Mouse (Mus musculus) heart, embryonic 16.5 days (tissue): ENCODE results near the gene Mia. TPM values are rescaled to one million over a fixed set of nuclear protein-coding genes. Genes with fewer than 3 reads are reported as not detected.

Experiments
- ATAC-seq: fragments of 200-750 bp; cut with Nextera tagmentation; replicated peaks from 2 replicates; pipeline ENCODE4 v1.8.0; 2017; ENCODE audit warnings: moderate number of reproducible peaks; ENCODE audit not compliant: insufficient read depth, low FRiP score; ENCODE audit errors: extremely low read depth
- H3K27ac ChIP-seq: fragments of 300-500 bp; sonication (generic); 2 replicates; pipeline ENCODE4 v1.5.1; 2014; ENCODE audit warnings: mild to moderate bottlenecking, low read length, control low read depth, moderate library complexity
- H3K27me3 ChIP-seq: fragments of 300-500 bp; sonication (generic); 2 replicates; pipeline ENCODE4 v1.6.1; 2014; ENCODE audit warnings: low read length, mixed read lengths; ENCODE audit not compliant: control insufficient read depth, insufficient read depth
- H3K36me3 ChIP-seq: fragments of 300-500 bp; sonication (generic); 2 replicates; pipeline ENCODE4 v1.6.1; 2014; ENCODE audit not compliant: control insufficient read depth, insufficient read depth
- H3K4me1 ChIP-seq: fragments of 300-500 bp; sonication (generic); 2 replicates; pipeline ENCODE4 v1.6.1; 2014; ENCODE audit warnings: low read length, mixed read lengths; ENCODE audit not compliant: control insufficient read depth, insufficient read depth
- H3K4me2 ChIP-seq: fragments of 300-500 bp; sonication (generic); 2 replicates; pipeline ENCODE4 v1.6.1; 2014; ENCODE audit warnings: low read depth, mild to moderate bottlenecking, control low read depth, low read length
- H3K4me3 ChIP-seq: fragments of 300-500 bp; sonication (generic); 2 replicates; pipeline ENCODE4 v1.5.1; 2014; ENCODE audit warnings: mild to moderate bottlenecking, control low read depth, low read length
- H3K9ac ChIP-seq: fragments of 300-500 bp; sonication (generic); 2 replicates; pipeline ENCODE4 v1.6.1; 2014; ENCODE audit warnings: low read length, control low read depth
- H3K9me3 ChIP-seq: fragments of 300-500 bp; sonication (generic); replicated peaks from 2 replicates; pipeline ENCODE4 v1.6.1; 2016; ENCODE audit warnings: low read length; ENCODE audit not compliant: control insufficient read depth
- WGBS: fragments of 180-500 bp; shearing (Covaris S2); extraction: QIAGEN DNeasy Blood & Tissue Kit; methylation state at CpG from one replicate; pipeline ENCODE4 v1.1.7; 2014; 5-methylcytosine and 5-hydroxymethylcytosine counted together
- polyA plus RNA-seq: library from polyadenylated mRNA; unstranded; fragments of >200 nt; fragmentation: Nextera tagmentation; extraction: Ambion mirVana; gene quantifications from 2 replicates; pipeline ENCODE4 v1.2.1, GENCODE M21; 2015

The Mia gene
- polyA plus RNA-seq, 1 experiment from 2014 or later: 5.0 TPM

DNA sequence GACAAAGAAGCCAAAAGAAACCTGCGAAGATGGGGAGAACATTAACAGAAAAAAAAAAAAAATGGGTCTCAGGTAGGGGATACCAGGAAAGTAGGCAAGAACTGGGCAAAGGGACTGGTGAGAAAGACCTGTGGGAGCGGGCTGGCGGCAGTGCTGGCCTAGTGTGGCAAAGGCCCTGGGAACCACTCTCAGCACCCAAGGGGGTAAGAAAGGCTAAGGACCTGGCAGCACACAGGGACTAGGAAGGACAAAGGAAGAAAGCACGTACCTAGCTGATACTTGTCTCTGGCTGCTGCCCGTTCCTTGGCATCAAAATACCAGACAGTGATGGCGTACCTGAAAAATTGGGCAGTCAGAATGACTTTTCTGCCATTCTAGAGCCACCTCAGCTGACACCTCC, 21.7 kb downstream of the Mia start:
- peaks cover 31% of the 10 kb centered on the region for H3K36me3 ChIP-seq
- H3K4me1 ChIP-seq: peaks cover 36% of the 10 kb centered on the region
- ATAC-seq: no peak
- H3K27me3 ChIP-seq: no peaks in the 10 kb centered on the region
- WGBS: 92% methylated on average over 6 of the region's 6 CpGs
- H3K9ac ChIP-seq: no peak overlapping the region
- H3K9me3 ChIP-seq: no peaks in the 10 kb centered on the region
- H3K4me2 ChIP-seq: no peak overlapping the region
- H3K27ac ChIP-seq: no peak overlapping the region
- no peak overlapping the region for H3K4me3 ChIP-seq

DNA sequence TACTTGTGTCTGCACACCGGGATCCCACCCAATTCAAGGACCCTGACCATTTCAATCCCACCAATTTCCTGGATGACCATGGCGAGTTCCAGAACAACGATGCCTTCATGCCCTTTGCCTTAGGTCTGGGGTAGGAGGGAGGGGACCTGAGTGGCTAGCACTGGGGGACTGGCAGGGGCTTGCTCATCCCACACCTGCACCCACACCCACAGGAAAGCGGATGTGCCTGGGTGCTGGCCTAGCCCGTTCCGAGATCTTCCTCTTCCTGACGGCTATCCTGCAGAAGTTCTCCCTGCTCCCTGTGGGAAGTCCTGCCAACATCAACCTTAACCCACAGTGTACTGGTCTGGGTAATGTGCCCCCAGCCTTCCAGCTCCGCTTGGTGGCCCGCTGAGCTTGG, 22.8 kb downstream of the Mia start:
- Histone ChIP-seq H3K36me3 (peaks cover 28% of the 10 kb centered on the region), H3K4me2 (no peak overlapping the region), H3K27ac (no peak overlapping the region), H3K4me3 (no peak overlapping the region), H3K9ac (no peak overlapping the region), H3K9me3 (no peaks in the 10 kb centered on the region), H3K4me1 (peaks cover 29% of the 10 kb centered on the region), H3K27me3 (no peaks in the 10 kb centered on the region)
- ATAC-seq: no peak
- WGBS: 94% methylated on average over 9 of the region's 9 CpGs

DNA sequence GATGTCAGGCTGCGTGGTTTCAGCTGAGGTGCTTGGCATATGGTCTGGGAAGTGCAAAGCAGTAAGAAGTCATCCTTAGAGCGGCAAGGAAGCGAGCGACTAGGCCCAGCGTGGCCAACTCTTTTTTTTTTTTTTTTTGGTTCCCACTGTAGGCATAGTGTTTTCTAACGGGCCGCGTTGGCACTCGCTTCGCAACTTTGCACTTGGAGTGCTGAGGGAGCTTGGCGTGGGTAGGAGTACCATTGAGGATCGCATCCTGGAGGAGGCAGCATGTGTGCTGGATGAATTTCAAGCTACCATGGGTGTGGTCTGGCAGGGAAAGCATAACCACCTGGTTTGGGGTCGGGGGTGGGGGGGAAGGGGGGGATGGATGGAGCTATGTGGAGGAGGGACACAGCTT, 25.0 kb downstream of the Mia start:
- Histone ChIP-seq H3K27ac (no peak overlapping the region), H3K9me3 (no peaks in the 10 kb centered on the region), H3K4me1 (peaks cover 11% of the 10 kb centered on the region), H3K9ac (no peak overlapping the region), H3K36me3 (peaks cover 25% of the 10 kb centered on the region), H3K4me3 (no peak overlapping the region), H3K4me2 (no peak overlapping the region), H3K27me3 (no peaks in the 10 kb centered on the region)
- 75% methylated on average over 13 of the region's 13 CpGs for WGBS
- ATAC-seq: no peak

DNA sequence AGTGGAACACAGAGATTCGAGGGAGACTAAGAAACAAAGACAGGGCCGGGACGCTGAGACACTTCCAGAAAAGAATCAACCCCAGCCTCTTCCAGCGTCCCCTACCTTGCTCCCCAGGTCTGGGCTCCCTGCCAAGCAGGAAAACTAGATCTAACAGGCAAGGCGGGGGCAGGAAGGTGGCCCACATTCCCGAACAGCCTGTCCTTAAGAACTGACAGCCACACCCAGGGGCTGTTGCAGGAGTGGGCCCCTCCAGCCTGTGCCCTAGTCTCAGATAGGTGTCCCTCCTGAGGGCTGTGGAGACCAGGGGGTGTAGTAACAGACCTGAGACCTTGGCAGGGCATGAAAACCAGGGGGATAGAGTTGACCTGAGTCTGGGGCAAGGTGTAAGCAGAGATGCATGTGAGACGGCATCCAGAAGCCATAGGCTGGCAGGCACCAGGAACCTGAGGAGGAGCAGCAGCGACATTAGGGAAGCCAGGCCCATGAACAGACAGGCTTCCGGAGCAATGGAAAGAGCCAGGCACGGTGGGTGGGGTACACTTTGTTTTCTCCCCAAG, 27.7 kb downstream of the Mia start, which contains the start of gene Cyp2t4:
Gene Cyp2t4, plus strand, starts transcription at position 510 of the 560 bp plus-strand sequence.
- no peak within 1 kb of the TSS for H3K4me2 ChIP-seq
- no peaks in the 10 kb centered on the region for H3K27me3 ChIP-seq
- H3K27ac ChIP-seq: no peak within 1 kb of the TSS
- no peaks in the 10 kb centered on the region for H3K9me3 ChIP-seq
- 48% methylated on average over 10 of the region's 10 CpGs for WGBS
- H3K36me3 ChIP-seq: peaks cover 12% of the 10 kb centered on the region
- no peak for ATAC-seq
- H3K4me1 ChIP-seq: peaks cover 2% of the 10 kb centered on the region; the same call in 1 of the 2 replicates
- H3K4me3 ChIP-seq: no peak within 1 kb of the TSS
- no peak within 1 kb of the TSS for H3K9ac ChIP-seq

DNA sequence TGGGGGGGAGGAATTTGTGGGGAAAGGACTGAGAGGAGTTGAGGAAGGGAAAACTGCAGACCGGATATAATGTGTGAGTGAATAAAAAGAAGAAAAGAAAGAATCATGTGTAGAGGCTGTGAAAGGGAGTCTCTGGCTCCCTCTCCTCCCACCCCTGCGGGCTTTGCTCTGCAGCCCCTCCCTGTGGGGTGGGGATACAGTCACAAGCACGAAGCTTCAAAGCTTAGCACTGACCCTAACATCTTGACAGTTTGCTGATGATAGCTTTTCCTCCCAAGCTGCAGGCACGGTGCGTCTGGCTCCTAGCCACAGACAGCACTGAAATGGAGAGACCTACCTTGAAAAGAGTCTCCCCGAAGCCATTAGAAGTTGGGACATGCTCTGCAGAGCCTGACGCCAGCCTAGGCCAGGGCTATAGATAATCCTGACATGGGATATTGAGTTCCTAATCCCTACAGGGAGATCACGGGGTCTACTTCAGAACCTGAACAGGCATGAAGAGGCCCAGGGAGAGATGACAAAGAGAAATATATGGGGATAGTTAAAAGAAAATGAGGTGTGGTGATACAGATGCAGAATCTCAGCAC, 44.5 kb downstream of the Mia start:
- no peak overlapping the region for H3K9ac ChIP-seq
- 48% methylated on average over 8 of the region's 8 CpGs for WGBS
- no peak overlapping the region for H3K27ac ChIP-seq
- no peak overlapping the region for H3K4me2 ChIP-seq
- no peak for ATAC-seq
- H3K36me3 ChIP-seq: no peaks in the 10 kb centered on the region
- H3K27me3 ChIP-seq: no peaks in the 10 kb centered on the region
- H3K4me1 ChIP-seq: no peaks in the 10 kb centered on the region
- H3K9me3 ChIP-seq: peaks cover 6% of the 10 kb centered on the region
- no peak overlapping the region for H3K4me3 ChIP-seq

DNA sequence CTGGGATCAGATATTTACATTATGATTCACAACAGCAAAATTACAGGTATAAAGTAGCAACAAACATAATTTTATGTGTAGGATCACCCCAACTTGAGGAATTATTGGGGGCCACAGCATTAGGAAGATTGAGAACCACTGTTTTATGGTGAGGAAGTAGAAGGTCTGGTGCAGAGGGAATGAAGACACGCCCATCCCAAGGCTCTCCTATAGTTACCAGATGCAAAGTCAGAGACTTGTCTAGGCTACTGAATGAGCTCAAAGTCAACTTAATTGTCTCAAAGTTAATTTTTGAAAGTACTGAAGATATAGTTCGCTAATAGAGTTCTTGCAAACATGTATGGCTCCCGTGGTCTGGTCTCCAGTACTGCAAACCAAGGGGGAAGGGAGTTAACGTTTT, 47.2 kb downstream of the Mia start:
- 75% methylated on average over 4 of the region's 4 CpGs for WGBS
- Histone ChIP-seq H3K4me3 (no peak overlapping the region), H3K27ac (no peak overlapping the region), H3K4me1 (no peaks in the 10 kb centered on the region), H3K4me2 (no peak overlapping the region), H3K27me3 (no peaks in the 10 kb centered on the region), H3K9me3 (no peaks in the 10 kb centered on the region), H3K36me3 (no peaks in the 10 kb centered on the region), H3K9ac (no peak overlapping the region)
- ATAC-seq: no peak

DNA sequence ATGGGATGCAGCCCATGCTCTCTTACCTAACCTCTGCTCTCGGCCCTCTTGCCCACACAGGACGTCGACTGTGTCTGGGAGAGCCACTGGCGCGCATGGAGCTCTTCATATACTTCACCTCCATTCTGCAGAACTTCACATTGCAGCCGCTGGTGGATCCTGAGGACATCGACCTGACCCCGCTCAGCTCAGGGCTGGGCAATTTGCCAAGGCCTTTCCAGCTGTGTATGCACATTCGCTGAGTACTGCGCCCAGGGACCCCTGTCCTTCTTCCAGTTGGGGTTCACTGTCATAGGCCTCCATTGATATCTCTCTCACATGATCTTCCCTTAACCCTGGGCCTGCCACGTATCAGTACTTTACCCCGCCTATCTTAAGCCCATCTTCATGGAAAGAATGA, 47.8 kb downstream of the Mia start:
- Histone ChIP-seq H3K9ac (no peak overlapping the region), H3K36me3 (no peaks in the 10 kb centered on the region), H3K27me3 (no peaks in the 10 kb centered on the region), H3K27ac (no peak overlapping the region), H3K4me2 (no peak overlapping the region), H3K9me3 (no peaks in the 10 kb centered on the region), H3K4me1 (no peaks in the 10 kb centered on the region), H3K4me3 (no peak overlapping the region)
- WGBS: 46% methylated on average over 12 of the region's 12 CpGs
- ATAC-seq: no peak; the same call in 1 of the 2 replicates

DNA sequence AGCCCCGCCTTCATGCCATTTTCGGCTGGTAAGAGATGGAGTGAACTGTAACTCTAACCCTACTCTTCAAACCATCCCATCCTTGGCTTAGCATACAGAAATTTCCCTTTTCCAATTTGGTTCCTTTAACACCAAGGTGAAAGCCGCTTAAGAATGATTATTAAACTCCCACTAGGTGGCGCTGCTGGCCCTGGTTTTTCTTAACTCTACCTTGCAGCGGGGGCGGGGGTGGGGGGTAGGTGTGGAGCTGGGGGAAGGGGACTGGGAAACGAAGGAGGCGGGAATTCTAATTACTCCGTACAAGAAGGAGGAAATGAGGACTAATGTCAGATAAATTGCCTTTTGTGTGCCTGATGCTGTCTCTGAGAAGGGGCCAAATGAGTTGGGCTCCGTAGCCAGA, 48.4 kb downstream of the Mia start:
- H3K9me3 ChIP-seq: no peaks in the 10 kb centered on the region
- WGBS: 12% methylated on average over 10 of the region's 10 CpGs
- H3K36me3 ChIP-seq: no peaks in the 10 kb centered on the region
- H3K4me3 ChIP-seq: no peak overlapping the region
- no peak overlapping the region for H3K9ac ChIP-seq
- H3K27ac ChIP-seq: no peak overlapping the region
- H3K4me1 ChIP-seq: no peaks in the 10 kb centered on the region
- no peaks in the 10 kb centered on the region for H3K27me3 ChIP-seq
- H3K4me2 ChIP-seq: no peak overlapping the region
- no peak for ATAC-seq

DNA sequence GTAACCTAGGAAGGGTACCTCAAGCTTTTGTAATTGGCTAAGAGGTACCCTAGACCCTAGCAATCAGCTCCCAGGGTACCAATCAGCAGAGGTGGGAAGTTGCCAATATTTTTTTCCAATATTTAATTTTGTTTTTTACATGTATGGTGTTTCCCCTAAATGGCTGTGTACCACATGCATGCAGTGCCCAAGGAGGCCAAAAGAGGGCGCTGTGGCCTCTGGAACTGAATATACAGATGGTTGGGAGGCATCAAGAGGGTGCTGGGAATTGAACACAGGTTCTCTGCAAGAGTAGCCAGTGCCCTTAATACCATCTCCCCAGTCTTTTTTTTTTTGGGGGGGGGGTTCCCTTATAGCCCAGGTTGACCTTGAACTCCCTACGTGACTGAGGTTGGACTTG, 49.6 kb downstream of the Mia start:
- Histone ChIP-seq H3K27me3 (no peaks in the 10 kb centered on the region), H3K4me2 (no peak overlapping the region), H3K4me1 (no peaks in the 10 kb centered on the region), H3K4me3 (no peak overlapping the region), H3K9me3 (no peaks in the 10 kb centered on the region), H3K9ac (no peak overlapping the region), H3K27ac (no peak overlapping the region), H3K36me3 (no peaks in the 10 kb centered on the region)
- no peak for ATAC-seq
- WGBS: 62% methylated on average over 2 of the region's 2 CpGs
